Comparison of ENCODE assay signal across 22 mouse cellular contexts in the genomic region with DNA sequence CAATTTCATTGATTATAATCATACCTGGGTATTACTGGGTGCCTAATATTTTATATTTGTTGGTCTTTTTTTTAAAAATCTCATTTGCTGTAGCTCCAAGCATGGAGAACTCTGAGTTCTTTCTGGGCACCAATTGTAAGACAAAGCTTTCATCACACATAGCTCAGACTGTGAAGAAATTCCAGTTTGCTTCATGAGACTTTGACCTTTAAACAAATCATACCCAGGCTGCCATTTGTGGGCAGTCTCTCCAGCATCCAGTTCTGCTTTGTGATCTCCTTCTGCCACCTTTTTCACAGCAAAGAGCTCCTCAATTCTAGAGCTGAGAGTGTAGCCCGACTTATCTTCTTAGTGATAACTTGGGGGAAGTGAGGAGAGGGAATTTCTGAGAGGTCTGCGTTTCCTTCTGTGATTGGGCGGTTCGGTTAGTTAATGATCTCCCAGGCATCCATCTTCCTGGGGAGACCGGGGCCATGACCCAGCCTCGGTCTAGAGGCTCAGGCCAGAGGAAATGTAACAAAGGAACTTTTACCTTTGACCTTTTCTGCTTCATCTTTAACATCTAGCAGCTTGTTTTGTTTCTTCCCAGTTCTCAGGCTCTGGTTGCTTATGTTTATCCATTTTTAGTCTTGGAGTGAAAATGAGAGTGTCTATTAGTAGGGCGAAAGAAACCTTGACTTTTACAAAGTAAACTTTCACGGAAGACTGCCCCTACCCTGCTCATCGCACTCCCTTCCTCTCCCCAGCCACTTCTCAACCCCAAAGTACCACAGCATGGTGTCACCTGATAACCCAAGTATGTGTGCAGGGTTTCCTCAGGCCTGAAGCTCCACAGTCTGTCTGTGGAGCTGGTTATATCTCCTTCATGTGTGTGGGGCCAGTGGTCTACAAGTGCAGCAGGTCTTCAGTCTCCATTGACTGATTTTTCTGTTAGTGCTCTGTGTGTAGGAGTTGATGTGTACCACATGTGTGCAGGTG. TPM values are rescaled to one million over a fixed set of nuclear protein-coding genes. Genes with fewer than 3 reads are reported as not detected.
A peak's percentile ranks its signal among the peaks of the same experiment; 100 is the strongest.
DNase-seq lines count a peak whose midpoint lies in the region; ATAC-seq and TF ChIP-seq lines count a peak whose summit lies in the region.
"Had no signal": no experiment of that assay in that cellular context is flagged by ENCODE, and none has a peak within 500 bp of the region (broad histone marks: within the 10 kb centered on the region; RNA-seq: fewer than 3 reads in every experiment).

No protein-coding gene starts in this region.

- H3K27ac ChIP-seq in forebrain, embryonic 12.5 days, result no peak overlapping the region
- H3K27ac ChIP-seq: midbrain, embryonic 13.5 days; neural tube, embryonic 12.5 days had no signal

- no peak overlapping the region for H3K9ac ChIP-seq in forebrain, embryonic 12.5 days
- H3K9ac ChIP-seq: midbrain, embryonic 13.5 days; neural tube, embryonic 12.5 days had no signal

- no peaks in the 10 kb centered on the region for H3K36me3 ChIP-seq in E14TG2a.4 (ENCODE audit: insufficient read depth, low read length)
- no peaks in the 10 kb centered on the region for H3K36me3 ChIP-seq in forebrain, embryonic 12.5 days (replicated peaks)
- H3K36me3 ChIP-seq: midbrain, embryonic 13.5 days; neural tube, embryonic 12.5 days had no signal

- no peak for ATAC-seq in forebrain, embryonic 12.5 days (ENCODE audit: low FRiP score)
- ATAC-seq: midbrain, embryonic 13.5 days had no signal

- no peaks in the 10 kb centered on the region for H3K27me3 ChIP-seq in E14TG2a.4 (ENCODE audit: insufficient read depth, low read length)
- H3K27me3 ChIP-seq in forebrain, embryonic 12.5 days, result no peaks in the 10 kb centered on the region
- H3K27me3 ChIP-seq: midbrain, embryonic 13.5 days; neural tube, embryonic 12.5 days had no signal

- H3K4me3 ChIP-seq in E14TG2a.4 (replicated peaks; ENCODE audit: low read length), result peak overlapping the region; percentile 5; the same call in 1 of the 2 replicates
- H3K4me3 ChIP-seq in forebrain, embryonic 12.5 days (replicated peaks), result no peak overlapping the region
- H3K4me3 ChIP-seq: midbrain, embryonic 13.5 days; neural tube, embryonic 12.5 days had no signal

- WGBS in forebrain, embryonic 12.5 days, result 73% methylated on average over 9 of the region's 9 CpGs

- DNase-seq in adipocyte (ENCODE audit: low spot score), result peak; percentile 44
- DNase-seq in kidney, adult 8-10 months, result peak; percentile 61 to 66
- DNase-seq in kidney, postnatal 4 days, result peak; percentile 10 to 35
- DNase-seq in thymus, postnatal 0 days (ENCODE audit: low spot score), result no peak
- no peak for DNase-seq in adrenal gland, adult 2 months
- DNase-seq: adrenal gland, postnatal 36 days; cerebellum, adult 9-11 months; gastrocnemius, postnatal 25 days; lung, adult 2 months; lung, postnatal 4 days; right cerebral cortex, postnatal 25 days; thymus, adult 18-20 months had no signal

- H3K4me1 ChIP-seq in E14TG2a.4 (replicated peaks; ENCODE audit: low read depth, low read length), result peaks cover 39% of the 10 kb centered on the region
- H3K4me1 ChIP-seq in forebrain, embryonic 12.5 days, result no peaks in the 10 kb centered on the region
- H3K4me1 ChIP-seq: midbrain, embryonic 13.5 days; neural tube, embryonic 12.5 days had no signal

- TF ChIP-seq CTCF in E14TG2a.4 (conservative IDR thresholded peaks at IDR 0.05; ENCODE audit: low read length), result no peak

- H3K4me2 ChIP-seq in forebrain, embryonic 12.5 days, result no peak overlapping the region
- H3K4me2 ChIP-seq: midbrain, embryonic 13.5 days; neural tube, embryonic 12.5 days had no signal

- no peaks in the 10 kb centered on the region for H3K9me3 ChIP-seq in E14TG2a.4 (ENCODE audit: low read length)
- H3K9me3 ChIP-seq in forebrain, embryonic 12.5 days, result no peaks in the 10 kb centered on the region
- H3K9me3 ChIP-seq: midbrain, embryonic 13.5 days; neural tube, embryonic 12.5 days had no signal

RNA-seq across cellular contexts. Expression of gene Ceacam1, which starts 27.2 kb away (rescaled TPM):
- polyA plus RNA-seq in thymus, postnatal 0 days (2015; fragmentation: Nextera tagmentation; extraction: Ambion mirVana), result 2.0 and 2.5 TPM in 2 replicates
- polyA plus RNA-seq in forebrain, embryonic 12.5 days (2016; fragmentation: Nextera tagmentation; extraction: Ambion mirVana), result 0.23 and 0.51 TPM in 2 replicates
- total RNA-seq in adrenal gland, adult 2 months (2021), result 10 to 100 TPM in 1 of 2 experiments, 1 to 10 TPM in 1; 8.4 to 45.0 TPM
- polyA plus RNA-seq in adrenal gland, adult 2 months (2012; rRNA removed), result 5.9 and 9.5 TPM in 2 replicates

RNA-seq across cellular contexts. Expression of gene Cxcl17, which starts 37.5 kb away (rescaled TPM):
- polyA plus RNA-seq in thymus, postnatal 0 days (2015; fragmentation: Nextera tagmentation; extraction: Ambion mirVana), result 1.0 and 2.0 TPM in 2 replicates
- 0.27 and 0.52 TPM in 2 replicates for polyA plus RNA-seq in forebrain, embryonic 12.5 days (2016; fragmentation: Nextera tagmentation; extraction: Ambion mirVana)
- not detected for total RNA-seq in adrenal gland, adult 2 months (2021)
- not detected in 2 replicates for polyA plus RNA-seq in adrenal gland, adult 2 months (2012; rRNA removed)
- total RNA-seq: adrenal gland, postnatal 36 days; gastrocnemius, postnatal 25 days; layer of hippocampus, postnatal 25 days; left cerebral cortex, postnatal 36 days; MEL had no signal
- polyA plus RNA-seq: embryonic facial prominence, embryonic 11.5 days; hindbrain, embryonic 11.5 days; intestine, embryonic 14.5 days had no signal

RNA-seq across cellular contexts. Expression of gene Lipe, which starts 51.7 kb away (rescaled TPM):
- polyA plus RNA-seq in thymus, postnatal 0 days (2015; fragmentation: Nextera tagmentation; extraction: Ambion mirVana), result 7.5 and 8.4 TPM in 2 replicates
- polyA plus RNA-seq in forebrain, embryonic 12.5 days (2016; fragmentation: Nextera tagmentation; extraction: Ambion mirVana), result 7.6 and 8.8 TPM in 2 replicates
- total RNA-seq in adrenal gland, adult 2 months (2021), result 100 to 1,000 TPM; 372 to 462 TPM
- 471 and 632 TPM in 2 replicates for polyA plus RNA-seq in adrenal gland, adult 2 months (2012; rRNA removed)

Comparison
In these comparisons a context has a peak if more than half of its experiments do, and no peak if none do; other contexts are left out.
1. DNase-seq: peak in adipocyte (single experiment), kidney, adult 8-10 months (2 of 2) and kidney, postnatal 4 days (2 of 2); none in thymus, postnatal 0 days (single experiment) and adrenal gland, adult 2 months (single experiment).
2. RNA of gene Lipe, which starts 51.7 kb away (polyA plus RNA-seq): 471 to 632 TPM in adrenal gland, adult 2 months; 7.6 to 8.8 TPM in forebrain, embryonic 12.5 days and 7.5 to 8.4 TPM in thymus, postnatal 0 days; every median in the first group is over 10 times any median in the second.